Mouse (Mus musculus): Measurements from ENCODE around the gene Rere.

GRCm38 (mm10) chr4:150454571-150455306 lies 173.3 kb downstream of the Rere start:
- no peak for TF ChIP-seq CTCF (IDR thresholded peaks at IDR 0.05; ENCODE audit: low read depth)
- TF ChIP-seq EP300 (optimal IDR thresholded peaks at IDR 0.05): no peak
